Mouse (Mus musculus) ES-Bruce4 (cell line): ENCODE measurements around the gene Mepe.

Experiments
- CTCF ChIP-seq: IDR thresholded peaks from one replicate; pipeline ENCODE4 v1.8.1; 2011; ENCODE audit warnings: low read depth, low read length
- POLR2A ChIP-seq: IDR thresholded peaks from one replicate; pipeline ENCODE4 v1.8.1; 2011; ENCODE audit warnings: low read length; ENCODE audit not compliant: insufficient read depth

GRCm38 (mm10) chr5:104345241-104345630 lies 20.1 kb downstream of the Mepe start:
- no peak for TF ChIP-seq POLR2A
- no peak for TF ChIP-seq CTCF
